Mouse (Mus musculus): ENCODE measurements at regions not wholly inside any gene's neighbourhood (a gene's known extent, or its start where the extent isn't known, plus 50 kb on each side); places are given as distances from the start of the nearest gene placed in this dataset.
A peak's percentile ranks its signal among the peaks of the same experiment; 100 is the strongest.

GRCm38 (mm10) chrX:121533360-121533759, 863.8 kb downstream of the Nap1l3 start:
- H3K27me3 ChIP-seq: no peaks in the 10 kb centered on the region
- H3K4me2 ChIP-seq (replicated peaks): no peak overlapping the region

GRCm38 (mm10) chrX:121519830-121520229, 877.4 kb downstream of the Nap1l3 start:
- H3K9ac ChIP-seq: no peak overlapping the region
- H3K4me3 ChIP-seq (replicated peaks): no peak overlapping the region
- H3K9me3 ChIP-seq (replicated peaks): no peaks in the 10 kb centered on the region
- no peak overlapping the region for H3K4me2 ChIP-seq (replicated peaks)
- no peak overlapping the region for H3K27ac ChIP-seq (replicated peaks)
- H3K27me3 ChIP-seq: no peaks in the 10 kb centered on the region
- H3K4me1 ChIP-seq: no peaks in the 10 kb centered on the region
- ATAC-seq (ENCODE audit: insufficient number of reproducible peaks, low FRiP score, low TSS enrichment, low read depth): no peak
- H3K36me3 ChIP-seq: no peaks in the 10 kb centered on the region

More at GRCm38 (mm10) chrX:121533360-121533759, 863.8 kb downstream of the Nap1l3 start:
- no peak overlapping the region for H3K27ac ChIP-seq (replicated peaks)
- no peaks in the 10 kb centered on the region for H3K9me3 ChIP-seq (replicated peaks)
- no peaks in the 10 kb centered on the region for H3K4me1 ChIP-seq
- no peaks in the 10 kb centered on the region for H3K36me3 ChIP-seq
- H3K9ac ChIP-seq: no peak overlapping the region
- no peak overlapping the region for H3K4me3 ChIP-seq (replicated peaks)
- no peak for ATAC-seq (ENCODE audit: insufficient number of reproducible peaks, low FRiP score, low TSS enrichment, low read depth)
- 96% methylated on average over 2 of the region's 2 CpGs for WGBS

GRCm38 (mm10) chrX:121497727-121498126, 899.5 kb downstream of the Nap1l3 start:
- H3K36me3 ChIP-seq: no peaks in the 10 kb centered on the region
- no peaks in the 10 kb centered on the region for H3K4me1 ChIP-seq
- H3K9ac ChIP-seq: no peak overlapping the region
- no peaks in the 10 kb centered on the region for H3K9me3 ChIP-seq (replicated peaks)
- no peak overlapping the region for H3K27ac ChIP-seq (replicated peaks)
- H3K4me2 ChIP-seq (replicated peaks): no peak overlapping the region
- H3K4me3 ChIP-seq (replicated peaks): no peak overlapping the region
- WGBS: 23% methylated on average over 2 of the region's 2 CpGs
- no peak for ATAC-seq (ENCODE audit: insufficient number of reproducible peaks, low FRiP score, low TSS enrichment, low read depth)
- no peaks in the 10 kb centered on the region for H3K27me3 ChIP-seq

GRCm38 (mm10) chrX:121497219-121497618, 900.0 kb downstream of the Nap1l3 start:
- H3K4me2 ChIP-seq (replicated peaks): no peak overlapping the region
- H3K4me3 ChIP-seq (replicated peaks): no peak overlapping the region
- H3K27me3 ChIP-seq: no peaks in the 10 kb centered on the region
- H3K4me1 ChIP-seq: no peaks in the 10 kb centered on the region
- ATAC-seq (ENCODE audit: insufficient number of reproducible peaks, low FRiP score, low TSS enrichment, low read depth): no peak
- no peak overlapping the region for H3K9ac ChIP-seq
- no peak overlapping the region for H3K27ac ChIP-seq (replicated peaks)
- H3K9me3 ChIP-seq (replicated peaks): no peaks in the 10 kb centered on the region
- H3K36me3 ChIP-seq: no peaks in the 10 kb centered on the region

- Histone ChIP-seq H3K4me1 (no peaks in the 10 kb centered on the region), H3K9ac (no peak overlapping the region), H3K9me3 (replicated peaks) (no peaks in the 10 kb centered on the region), H3K36me3 (no peaks in the 10 kb centered on the region), H3K27ac (replicated peaks) (no peak overlapping the region), H3K4me2 (replicated peaks) (peak overlapping the region; percentile 24; the same call in 1 of the 2 replicates), H3K27me3 (no peaks in the 10 kb centered on the region), H3K4me3 (replicated peaks) (no peak overlapping the region)
- no peak for ATAC-seq (ENCODE audit: insufficient number of reproducible peaks, low FRiP score, low TSS enrichment, low read depth)
- 16% methylated on average over 4 of the region's 4 CpGs for WGBS
Measured at GRCm38 (mm10) chrX:121479402-121479989, 917.7 kb downstream of the Nap1l3 start.

- no peak overlapping the region for H3K9ac ChIP-seq
- WGBS: 76% methylated on average over 6 of the region's 6 CpGs
- H3K4me3 ChIP-seq (replicated peaks): no peak overlapping the region
- no peak overlapping the region for H3K27ac ChIP-seq (replicated peaks)
- no peaks in the 10 kb centered on the region for H3K9me3 ChIP-seq (replicated peaks)
- H3K4me2 ChIP-seq (replicated peaks): no peak overlapping the region
- no peak for ATAC-seq (ENCODE audit: insufficient number of reproducible peaks, low FRiP score, low TSS enrichment, low read depth)
- no peaks in the 10 kb centered on the region for H3K4me1 ChIP-seq
- no peaks in the 10 kb centered on the region for H3K27me3 ChIP-seq
- no peaks in the 10 kb centered on the region for H3K36me3 ChIP-seq
Measured at GRCm38 (mm10) chrX:121429078-121429477, 968.1 kb downstream of the Nap1l3 start.

Data from embryonic facial prominence, embryonic 15.5 days (tissue).